Mouse (Mus musculus) hindbrain, embryonic 14.5 days (tissue): ENCODE data around the gene Gm19935. TPM values are rescaled to one million over a fixed set of nuclear protein-coding genes. Genes with fewer than 3 reads are reported as not detected.

Experiments
- ATAC-seq: fragments of 200-750 bp; cut with Nextera tagmentation; 2 replicates; pipeline ENCODE4 v1.8.0; 2017; ENCODE audit warnings: moderate number of reproducible peaks, mild to moderate bottlenecking, moderate TSS enrichment, moderate library complexity; ENCODE audit not compliant: low FRiP score
- DNase-seq: peaks from one replicate; pipeline ENCODE4 v3.0.0-alpha.2; 2015; ENCODE audit warnings: low spot score
- H3K27ac ChIP-seq: fragments of 300-500 bp; sonication (generic); 2 replicates; pipeline ENCODE4 v1.5.1; 2014; ENCODE audit warnings: mild to moderate bottlenecking, moderate library complexity
- H3K27me3 ChIP-seq: fragments of 300-500 bp; sonication (generic); 2 replicates; pipeline ENCODE4 v1.6.1; 2014; ENCODE audit warnings: mild to moderate bottlenecking, low read length, mixed read lengths; ENCODE audit not compliant: control insufficient read depth, insufficient read depth
- H3K36me3 ChIP-seq: fragments of 300-500 bp; sonication (generic); replicated peaks from 2 replicates; pipeline ENCODE4 v1.6.1; 2014; ENCODE audit not compliant: control insufficient read depth, insufficient read depth
- H3K4me1 ChIP-seq: fragments of 300-500 bp; sonication (generic); replicated peaks from 2 replicates; pipeline ENCODE4 v1.6.1; 2014; ENCODE audit warnings: antibody characterized with exemption, low read length, mixed read lengths; ENCODE audit not compliant: control insufficient read depth, insufficient read depth
- H3K4me2 ChIP-seq: fragments of 300-500 bp; sonication (generic); replicated peaks from 2 replicates; pipeline ENCODE4 v1.6.1; 2014; ENCODE audit warnings: mild to moderate bottlenecking, moderate library complexity
- H3K4me3 ChIP-seq: fragments of 300-500 bp; sonication (generic); replicated peaks from 2 replicates; pipeline ENCODE4 v1.5.1; 2014; ENCODE audit warnings: mild to moderate bottlenecking, low read length
- H3K9ac ChIP-seq: fragments of 300-500 bp; sonication (generic); 2 replicates; pipeline ENCODE4 v1.6.1; 2014
- H3K9me3 ChIP-seq: fragments of 300-500 bp; sonication (generic); 2 replicates; pipeline ENCODE4 v1.6.1; 2016; ENCODE audit warnings: low read length; ENCODE audit not compliant: control insufficient read depth
- WGBS: fragments of 180-500 bp; shearing (Covaris S2); extraction: QIAGEN DNeasy Blood & Tissue Kit; methylation state at CpG from one replicate; pipeline ENCODE4 v1.1.7; 2014; 5-methylcytosine and 5-hydroxymethylcytosine counted together
- microRNA-seq: library from miRNA; unstranded; fragments of <30 nt; microRNA quantifications from one replicate; pipeline ENCODE4, GENCODE M21; 2016
- polyA plus RNA-seq: library from polyadenylated mRNA; unstranded; fragments of >200 nt; fragmentation: Nextera tagmentation; extraction: Ambion mirVana; gene quantifications from 2 replicates; pipeline ENCODE4 v1.2.1, GENCODE M21; 2014

The Gm19935 gene
- polyA plus RNA-seq, 1 experiment from 2014 or later = 2.7 TPM

GRCm38 (mm10) chr8:90769791-90770190 lies 47.4 kb downstream of the Gm19935 start:
- H3K36me3 ChIP-seq = no peaks in the 10 kb centered on the region
- no peaks in the 10 kb centered on the region for H3K9me3 ChIP-seq
- DNase-seq (no peak), ATAC-seq (no peak)
- no peak overlapping the region for H3K9ac ChIP-seq
- 72% methylated on average over 5 of the region's 5 CpGs for WGBS
- H3K27ac ChIP-seq = no peak overlapping the region
- H3K4me3 ChIP-seq = no peak overlapping the region
- H3K4me2 ChIP-seq = no peak overlapping the region
- no peaks in the 10 kb centered on the region for H3K27me3 ChIP-seq
- H3K4me1 ChIP-seq = no peaks in the 10 kb centered on the region

Small RNA genes lying within 50 kb of the gene (microRNA-seq; reads per million reads assigned to microRNA genes)
- not detected for gene Gm44382

Other genes with a start within 250 kb of the Gm19935 start
- gene Chd9, start 11.0 kb upstream of the Gm19935 start, polyA plus RNA-seq = 99.2 and 103 TPM in 2 replicates